Mouse (Mus musculus) thymus, postnatal 10 days (tissue): ENCODE results near the gene Car15.

Experiments used
- DNase-seq, 2 experiments: peaks; one replicate each; pipeline ENCODE4 v3.0.0; 2021; ENCODE audit warnings: low spot score in 2 of 2

The Car15 gene

GRCm38 (mm10) chr16:17833321-17833680, 4.9 kb downstream of the Car15 start:
- DNase-seq = no peak

- DNase-seq = no peak
These were observed 5.3 kb downstream of the Car15 start, which contains the start of gene B830017H08Rik for GRCm38 (mm10) chr16:17832821-17833220. B830017H08Rik (plus strand) TSS chr16:17833121.

GRCm38 (mm10) chr16:17831781-17832180, 6.4 kb downstream of the Car15 start:
- DNase-seq = no peak

- DNase-seq = no peak
These were observed 7.6 kb downstream of the Car15 start for GRCm38 (mm10) chr16:17830385-17831178.

GRCm38 (mm10) chr16:17828867-17829266, 9.3 kb downstream of the Car15 start:
- DNase-seq = no peak

- no peak for DNase-seq
These were observed 9.9 kb downstream of the Car15 start for GRCm38 (mm10) chr16:17828229-17828628.

GRCm38 (mm10) chr16:17826500-17826899, 11.7 kb downstream of the Car15 start:
- DNase-seq = no peak

- DNase-seq = no peak
These were observed 21.6 kb downstream of the Car15 start for GRCm38 (mm10) chr16:17816528-17816927.

- DNase-seq = peak; percentile 58 to 74
These were observed 22.5 kb downstream of the Car15 start for GRCm38 (mm10) chr16:17815411-17816402.

GRCm38 (mm10) chr16:17813173-17813572, 25.0 kb downstream of the Car15 start:
- DNase-seq = no peak

GRCm38 (mm10) chr16:17812120-17812519, 26.0 kb downstream of the Car15 start:
- no peak for DNase-seq

- DNase-seq = no peak
These were observed 28.5 kb downstream of the Car15 start for GRCm38 (mm10) chr16:17809711-17810110.

- no peak for DNase-seq
These were observed 29.0 kb downstream of the Car15 start for GRCm38 (mm10) chr16:17809125-17809524.

- DNase-seq = peak; percentile 89 to 93
These were observed 30.8 kb downstream of the Car15 start for GRCm38 (mm10) chr16:17807192-17808009.

GRCm38 (mm10) chr16:17806581-17807191, 31.5 kb downstream of the Car15 start:
- DNase-seq = peak in 1 of 2 experiments; percentile 29

GRCm38 (mm10) chr16:17804982-17805381, 33.2 kb downstream of the Car15 start:
- DNase-seq = no peak

- peak in 1 of 2 experiments; percentile 18 for DNase-seq
These were observed 33.7 kb downstream of the Car15 start for GRCm38 (mm10) chr16:17804449-17804912.

- DNase-seq = no peak
These were observed 34.3 kb downstream of the Car15 start for GRCm38 (mm10) chr16:17803675-17804448.

GRCm38 (mm10) chr16:17802839-17803674, 35.1 kb downstream of the Car15 start:
- no peak for DNase-seq
